Mouse (Mus musculus): ENCODE results near the gene Cdkn2c.

Cdkn2c gene

GRCm38 (mm10) chr4:109657021-109657850 lies 9.8 kb downstream of the Cdkn2c start:
- DNase-seq = peak; percentile 42

- no peak for DNase-seq
These were observed 10.7 kb downstream of the Cdkn2c start for GRCm38 (mm10) chr4:109656301-109656700.

DNA sequence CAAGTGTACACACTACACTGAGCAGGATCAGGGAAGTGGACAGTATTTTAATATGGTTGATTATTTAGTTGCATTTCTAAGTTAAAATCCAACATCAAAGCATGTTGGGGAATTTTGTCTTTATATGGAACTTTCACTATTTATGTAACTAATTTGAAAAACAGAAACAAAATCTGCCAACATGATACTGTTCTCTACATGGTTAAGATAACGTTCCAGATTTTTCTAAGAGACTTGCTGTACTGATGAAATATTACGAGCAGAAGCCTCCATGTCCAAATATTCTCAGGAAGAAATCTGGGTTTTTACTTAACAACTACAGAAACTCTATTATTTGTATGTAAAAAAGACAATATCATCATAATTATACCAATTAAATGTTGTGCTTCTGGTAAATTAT lies 11.3 kb downstream of the Cdkn2c start:
- no peak for DNase-seq

- no peak for DNase-seq
These were observed 12.3 kb downstream of the Cdkn2c start for GRCm38 (mm10) chr4:109654701-109655100.

DNA sequence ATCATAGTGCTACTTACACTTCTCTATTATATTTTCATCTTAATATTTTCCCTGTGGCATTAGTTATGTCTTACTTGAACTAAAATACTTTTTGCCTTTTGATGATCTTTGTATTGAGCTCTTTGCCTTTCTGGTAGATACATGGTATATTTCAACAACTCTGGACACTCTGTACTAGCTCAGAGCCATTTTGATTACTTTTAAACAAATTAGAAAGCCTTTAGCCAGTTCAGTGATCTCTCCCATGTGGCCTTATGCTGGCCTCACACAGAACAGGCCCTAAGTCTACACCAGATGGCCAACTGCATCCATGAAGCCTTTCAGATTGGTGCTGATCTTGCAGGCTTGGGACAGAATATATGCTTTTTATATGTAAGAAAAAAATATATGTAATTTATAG lies 13.7 kb downstream of the Cdkn2c start:
- DNase-seq = no peak

- DNase-seq = no peak
These were observed 17.7 kb downstream of the Cdkn2c start for GRCm38 (mm10) chr4:109649331-109649730.

GRCm38 (mm10) chr4:109647281-109647680 lies 19.7 kb downstream of the Cdkn2c start:
- DNase-seq = no peak

DNA sequence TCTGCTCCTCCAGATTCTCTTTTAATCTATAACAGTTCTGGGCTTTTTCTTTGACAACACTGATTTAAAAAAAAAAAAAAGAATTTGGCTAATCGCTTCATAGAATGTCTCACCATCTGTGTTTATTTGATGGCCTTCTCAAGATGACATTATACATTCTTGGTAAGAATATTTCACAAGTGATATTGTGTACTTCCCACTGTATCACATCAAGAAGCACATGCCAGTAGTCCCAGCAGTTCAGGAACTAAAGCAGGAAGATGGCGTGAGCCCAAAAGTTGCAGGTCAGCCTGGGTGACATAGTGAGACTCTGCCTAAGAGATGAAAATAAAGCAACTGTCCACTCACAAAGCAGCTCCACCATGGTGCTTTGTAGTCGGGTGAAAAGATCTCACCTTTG lies 25.5 kb downstream of the Cdkn2c start:
- no peak for DNase-seq

DNA sequence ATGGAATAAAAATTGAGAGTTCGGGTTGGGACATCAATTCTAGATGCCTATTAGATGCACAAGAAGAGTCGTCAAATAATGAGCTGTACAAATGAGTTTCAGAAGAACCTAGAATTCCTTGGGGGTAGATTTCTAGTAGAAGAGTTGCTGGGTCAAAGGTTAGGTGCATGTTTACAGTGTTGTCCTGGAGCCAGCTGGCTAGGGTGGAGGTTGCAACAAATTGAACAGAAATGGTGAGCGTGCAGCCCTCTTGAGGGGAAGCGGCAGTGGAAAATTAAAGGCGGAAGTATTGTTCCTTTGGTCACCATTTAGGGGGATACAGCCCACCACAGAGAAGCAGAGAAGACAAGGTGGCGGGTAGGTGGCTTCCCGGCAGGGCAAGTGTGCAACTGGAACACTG lies 26.8 kb downstream of the Cdkn2c start:
- DNase-seq = no peak

DNA sequence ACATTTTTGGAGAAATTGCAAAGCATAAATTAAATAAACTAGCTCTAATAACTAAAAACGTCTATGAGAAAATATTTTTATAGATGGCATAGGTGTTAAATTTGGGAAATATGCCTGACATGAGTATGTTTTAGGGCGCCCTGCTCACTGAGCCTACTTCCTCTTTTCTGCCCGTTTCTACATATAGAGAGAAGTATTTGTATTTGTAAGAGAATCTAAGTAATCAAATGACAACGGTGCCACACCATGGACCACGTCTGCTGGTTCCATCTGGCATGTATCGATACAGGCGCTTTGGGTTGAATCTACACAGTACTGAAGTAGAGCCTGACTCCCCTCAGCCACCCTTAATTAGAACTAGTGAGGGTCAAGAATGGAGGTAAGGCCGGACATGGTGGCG lies 27.6 kb downstream of the Cdkn2c start:
- DNase-seq = no peak

DNA sequence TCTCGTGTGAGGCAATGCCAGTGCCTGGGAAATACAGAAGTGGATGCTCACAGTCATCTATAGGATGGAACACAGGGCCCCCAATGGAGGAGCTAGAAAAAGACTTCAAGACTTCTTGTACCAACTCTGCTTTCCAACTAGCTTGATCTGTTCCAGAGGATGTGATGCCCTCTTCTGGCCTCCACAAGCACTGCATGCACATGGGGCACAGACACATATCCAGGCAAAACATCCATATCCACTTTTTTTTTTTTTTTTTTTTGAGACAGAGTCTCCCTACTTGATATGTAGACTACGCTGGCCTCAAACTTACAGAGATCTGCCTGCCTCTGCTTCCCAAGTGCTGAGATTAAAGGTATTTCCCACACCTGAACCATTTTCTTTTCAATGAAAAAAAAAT lies 32.0 kb downstream of the Cdkn2c start:
- DNase-seq = no peak

DNA sequence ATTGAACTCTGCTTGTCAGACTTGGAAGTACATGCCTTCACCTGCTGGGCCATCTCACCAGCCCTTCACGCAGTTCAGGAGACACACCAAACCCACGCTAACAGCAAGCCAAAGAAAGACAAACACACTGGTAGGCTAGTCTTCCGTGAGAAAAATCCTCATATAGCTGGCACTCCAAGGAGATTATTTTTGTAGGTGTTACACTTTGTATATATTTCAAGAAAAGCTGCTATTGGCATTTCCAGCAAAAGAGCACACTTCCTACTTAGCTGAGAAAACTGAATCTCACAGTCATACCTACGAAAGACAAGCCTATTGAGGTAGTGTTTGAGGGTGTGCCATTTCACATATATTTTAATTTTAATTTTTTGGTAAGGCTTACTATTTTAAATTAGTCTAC lies 36.0 kb downstream of the Cdkn2c start:
- no peak for DNase-seq

- no peak for DNase-seq
These were observed 36.8 kb downstream of the Cdkn2c start for GRCm38 (mm10) chr4:109630215-109630614.

- no peak for DNase-seq
These were observed 54.4 kb downstream of the Cdkn2c start for GRCm38 (mm10) chr4:109612596-109612995.
